Mouse (Mus musculus) midbrain, embryonic 11.5 days (tissue): ENCODE measurements around the gene Pdlim7. TPM values are rescaled to one million over a fixed set of nuclear protein-coding genes. Genes with fewer than 3 reads are reported as not detected.

Experiments used
- ATAC-seq: fragments of 200-750 bp; cut with Nextera tagmentation; 2 replicates; pipeline ENCODE4 v1.8.0; 2017; ENCODE audit warnings: moderate TSS enrichment, moderate library complexity; ENCODE audit not compliant: low FRiP score
- DNase-seq: peaks from one replicate; pipeline ENCODE4 v3.0.0; 2015; ENCODE audit warnings: low spot score; ENCODE audit errors: missing footprints
- H3K27ac ChIP-seq: fragments of 300-500 bp; sonication (generic); 2 replicates; pipeline ENCODE4 v1.5.1; 2014; ENCODE audit warnings: low read depth, low read length
- H3K27me3 ChIP-seq: fragments of 300-500 bp; sonication (generic); 2 replicates; pipeline ENCODE4 v1.6.1; 2014; ENCODE audit warnings: mild to moderate bottlenecking, low read length, moderate library complexity, mixed read lengths; ENCODE audit not compliant: control insufficient read depth, insufficient read depth
- H3K36me3 ChIP-seq: fragments of 300-500 bp; sonication (generic); 2 replicates; pipeline ENCODE4 v1.6.1; 2014; ENCODE audit warnings: mild to moderate bottlenecking, low read length, moderate library complexity, mixed read lengths; ENCODE audit not compliant: control insufficient read depth, insufficient read depth
- H3K4me1 ChIP-seq: fragments of 300-500 bp; sonication (generic); 2 replicates; pipeline ENCODE4 v1.6.1; 2014; ENCODE audit warnings: low read length; ENCODE audit not compliant: control insufficient read depth, insufficient read depth
- H3K4me2 ChIP-seq: fragments of 300-500 bp; sonication (generic); 2 replicates; pipeline ENCODE4 v1.6.1; 2014; ENCODE audit warnings: mild to moderate bottlenecking, moderate library complexity
- H3K4me3 ChIP-seq: fragments of 300-500 bp; sonication (generic); 2 replicates; pipeline ENCODE4 v1.5.1; 2014; ENCODE audit warnings: low read depth, low read length
- H3K9ac ChIP-seq: fragments of 300-500 bp; sonication (generic); 2 replicates; pipeline ENCODE4 v1.6.1; 2014; ENCODE audit warnings: low read length
- H3K9me3 ChIP-seq: fragments of 300-500 bp; sonication (generic); 2 replicates; pipeline ENCODE4 v1.6.1; 2016; ENCODE audit warnings: low read length; ENCODE audit not compliant: control insufficient read depth
- WGBS: fragments of 180-500 bp; shearing (Covaris S2); extraction: QIAGEN DNeasy Blood & Tissue Kit; methylation state at CpG from one replicate; pipeline ENCODE4 v1.1.7; 2014; 5-methylcytosine and 5-hydroxymethylcytosine counted together
- polyA plus RNA-seq: library from polyadenylated mRNA; unstranded; fragments of >200 nt; fragmentation: Nextera tagmentation; extraction: Ambion mirVana; gene quantifications from 2 replicates; pipeline ENCODE4 v1.2.1, GENCODE M21; 2014

Gene Pdlim7
- polyA plus RNA-seq, 1 experiment from 2014 or later: 140 TPM

DNA sequence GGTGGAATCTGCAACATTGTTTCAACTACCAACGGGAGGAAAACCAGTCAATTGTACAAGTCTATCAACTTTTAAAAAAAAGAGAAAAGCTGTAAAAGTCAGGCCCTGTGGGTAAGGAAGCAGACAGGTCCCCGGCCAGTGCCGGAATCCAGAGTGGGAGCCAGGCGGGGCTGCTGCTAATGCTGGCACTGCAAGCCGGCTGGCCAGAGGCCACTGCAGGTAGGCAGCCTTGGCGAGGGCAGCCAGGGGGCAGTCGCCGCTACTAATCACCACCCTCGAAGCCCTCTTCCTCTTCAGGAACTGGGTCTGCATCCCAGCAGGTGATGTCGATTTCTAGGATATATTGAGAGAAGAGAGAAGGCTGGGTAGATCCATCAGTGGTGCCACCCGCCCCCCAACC lies 39.5 kb downstream of the Pdlim7 start:
- Histone ChIP-seq H3K4me3 (no peak overlapping the region; the same call in 1 of the 2 replicates), H3K9me3 (no peaks in the 10 kb centered on the region), H3K36me3 (peaks cover 29% of the 10 kb centered on the region), H3K27ac (peak overlapping the region; percentile 25; the same call in 1 of the 2 replicates), H3K27me3 (no peaks in the 10 kb centered on the region), H3K4me1 (peaks cover 66% of the 10 kb centered on the region), H3K4me2 (no peak overlapping the region), H3K9ac (no peak overlapping the region)
- WGBS: 57% methylated on average over 11 of the region's 11 CpGs
- ATAC-seq (no peak), DNase-seq (no peak)

GRCm38 (mm10) chr13:55473076-55473831 lies 40.2 kb downstream of the Pdlim7 start:
- H3K36me3 ChIP-seq: peaks cover 29% of the 10 kb centered on the region
- DNase-seq (peak; percentile 93), ATAC-seq (no peak)
- H3K9me3 ChIP-seq: no peaks in the 10 kb centered on the region
- peak overlapping the region; percentile 82 for H3K27ac ChIP-seq
- H3K27me3 ChIP-seq: no peaks in the 10 kb centered on the region
- 17% methylated on average over 18 of the region's 18 CpGs for WGBS
- peak overlapping the region; percentile 52 for H3K4me3 ChIP-seq
- H3K4me2 ChIP-seq: peak overlapping the region; percentile 100
- H3K9ac ChIP-seq: peak overlapping the region; percentile 79
- peaks cover 68% of the 10 kb centered on the region for H3K4me1 ChIP-seq

DNA sequence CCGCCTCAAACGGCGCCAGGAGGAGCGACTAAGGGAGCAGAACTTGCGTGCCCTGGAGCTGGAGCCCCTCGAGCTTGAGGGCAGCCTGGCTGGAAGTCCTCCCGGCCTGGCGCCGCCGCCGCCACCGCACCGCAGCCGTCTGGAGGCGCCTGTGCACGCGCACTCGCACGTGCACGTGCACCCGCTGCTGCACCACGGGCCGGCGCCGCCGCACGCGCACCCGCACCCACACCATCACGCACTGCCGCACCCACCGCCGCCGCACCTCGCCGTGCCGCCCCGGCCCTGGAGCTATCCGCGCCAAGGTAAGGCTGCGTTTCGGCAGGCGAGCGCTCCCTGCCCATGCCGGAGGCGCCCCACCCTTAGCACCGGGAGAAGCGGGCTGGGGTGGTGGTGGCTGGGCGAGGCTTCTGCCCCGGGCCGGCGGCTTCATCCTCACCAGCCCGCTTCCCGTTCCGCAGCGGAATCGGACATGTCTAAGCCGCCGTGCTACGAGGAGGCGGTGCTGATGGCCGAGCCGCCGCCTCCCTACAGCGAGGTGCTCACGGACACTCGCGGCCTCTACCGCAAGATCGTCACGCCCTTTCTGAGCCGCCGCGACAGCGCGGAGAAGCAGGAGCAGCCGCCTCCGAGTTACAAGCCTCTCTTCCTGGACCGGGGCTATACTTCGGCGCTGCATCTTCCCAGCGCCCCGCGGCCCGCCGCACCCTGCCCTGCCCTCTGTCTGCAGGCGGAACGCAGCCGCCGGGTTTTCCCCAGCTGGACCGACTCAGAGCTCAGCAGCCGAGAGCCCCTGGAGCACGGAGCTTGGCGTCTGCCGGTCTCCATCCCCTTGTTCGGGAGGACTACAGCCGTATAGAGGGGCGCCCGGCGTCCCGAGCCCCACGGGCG lies 41.1 kb downstream of the Pdlim7 start:
- DNase-seq: peak; percentile 97

GRCm38 (mm10) chr13:55471819-55472131 lies 41.7 kb downstream of the Pdlim7 start:
- Histone ChIP-seq H3K9me3 (no peaks in the 10 kb centered on the region), H3K36me3 (peaks cover 20% of the 10 kb centered on the region), H3K4me1 (peaks cover 68% of the 10 kb centered on the region), H3K9ac (peak overlapping the region; percentile 79), H3K4me2 (peak overlapping the region; percentile 100), H3K4me3 (peak overlapping the region; percentile 52), H3K27ac (peak overlapping the region; percentile 82), H3K27me3 (no peaks in the 10 kb centered on the region)
- DNase-seq: no peak
- 1% methylated on average over 31 of the region's 31 CpGs for WGBS
- ATAC-seq: peak; percentile 47

More for the DNA sequence above, 41.1 kb downstream of the Pdlim7 start:
- no peaks in the 10 kb centered on the region for H3K9me3 ChIP-seq
- H3K4me2 ChIP-seq: peak overlapping the region; percentile 100
- peak overlapping the region; percentile 79 for H3K9ac ChIP-seq
- H3K4me1 ChIP-seq: peaks cover 68% of the 10 kb centered on the region
- WGBS: under 1% methylated on average over 79 of the region's 103 CpGs
- peak; percentile 33 for ATAC-seq
- peaks cover 24% of the 10 kb centered on the region for H3K36me3 ChIP-seq
- H3K4me3 ChIP-seq: peak overlapping the region; percentile 52
- no peaks in the 10 kb centered on the region for H3K27me3 ChIP-seq
- H3K27ac ChIP-seq: peak overlapping the region; percentile 82

DNA sequence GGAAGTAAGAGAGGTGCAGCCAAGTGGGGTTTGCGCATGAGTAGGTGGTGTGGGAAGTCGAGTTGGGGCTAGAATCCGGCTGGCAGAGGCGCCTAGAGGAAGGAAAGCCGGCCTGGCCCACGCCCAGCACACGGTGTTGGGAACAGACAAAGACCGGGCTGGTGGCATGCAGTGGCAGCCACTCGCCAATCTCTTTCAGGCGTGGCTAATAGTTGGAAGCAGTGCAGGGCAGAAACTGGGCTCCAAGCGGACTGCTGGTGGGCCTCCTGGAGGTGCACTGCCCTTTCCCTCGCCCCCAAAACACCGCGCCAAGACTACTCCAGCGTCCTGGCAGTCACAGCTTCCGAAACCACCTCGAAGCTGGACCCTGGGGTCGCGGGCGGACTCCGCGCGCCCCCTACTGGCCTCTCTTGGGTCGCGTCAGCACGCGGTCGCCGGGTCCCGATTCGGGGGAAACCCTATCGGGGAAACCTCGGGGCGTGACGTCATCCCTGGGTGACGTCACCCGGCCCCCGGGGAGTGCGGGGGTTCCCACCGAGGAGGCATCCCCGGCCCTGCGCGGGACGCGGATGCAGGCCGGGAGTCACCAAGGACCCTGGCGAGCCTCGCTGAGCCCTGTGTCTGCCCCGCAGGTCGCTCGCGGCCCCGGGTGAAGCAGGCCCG lies 42.2 kb downstream of the Pdlim7 start:
- H3K9ac ChIP-seq: peak overlapping the region; percentile 79
- WGBS: 2% methylated on average over 54 of the region's 54 CpGs
- H3K27me3 ChIP-seq: no peaks in the 10 kb centered on the region
- peaks cover 71% of the 10 kb centered on the region for H3K4me1 ChIP-seq
- H3K4me2 ChIP-seq: peak overlapping the region; percentile 100
- ATAC-seq (peak; percentile 76), DNase-seq (peak; percentile 100)
- no peaks in the 10 kb centered on the region for H3K9me3 ChIP-seq
- peak overlapping the region; percentile 82; the same call in 1 of the 2 replicates for H3K27ac ChIP-seq
- H3K36me3 ChIP-seq: peaks cover 18% of the 10 kb centered on the region
- H3K4me3 ChIP-seq: peak overlapping the region; percentile 52

GRCm38 (mm10) chr13:55470372-55470771 lies 43.1 kb downstream of the Pdlim7 start:
- no peak overlapping the region for H3K4me3 ChIP-seq
- peak overlapping the region; percentile 100; the same call in 1 of the 2 replicates for H3K4me2 ChIP-seq
- 40% methylated on average over 9 of the region's 9 CpGs for WGBS
- H3K27ac ChIP-seq: peak overlapping the region; percentile 20; the same call in 1 of the 2 replicates
- DNase-seq (peak; percentile 89), ATAC-seq (no peak)
- peaks cover 11% of the 10 kb centered on the region; the same call in 1 of the 2 replicates for H3K36me3 ChIP-seq
- H3K4me1 ChIP-seq: peaks cover 71% of the 10 kb centered on the region
- no peaks in the 10 kb centered on the region for H3K27me3 ChIP-seq
- no peaks in the 10 kb centered on the region for H3K9me3 ChIP-seq
- H3K9ac ChIP-seq: peak overlapping the region; percentile 71; the same call in 1 of the 2 replicates

DNA sequence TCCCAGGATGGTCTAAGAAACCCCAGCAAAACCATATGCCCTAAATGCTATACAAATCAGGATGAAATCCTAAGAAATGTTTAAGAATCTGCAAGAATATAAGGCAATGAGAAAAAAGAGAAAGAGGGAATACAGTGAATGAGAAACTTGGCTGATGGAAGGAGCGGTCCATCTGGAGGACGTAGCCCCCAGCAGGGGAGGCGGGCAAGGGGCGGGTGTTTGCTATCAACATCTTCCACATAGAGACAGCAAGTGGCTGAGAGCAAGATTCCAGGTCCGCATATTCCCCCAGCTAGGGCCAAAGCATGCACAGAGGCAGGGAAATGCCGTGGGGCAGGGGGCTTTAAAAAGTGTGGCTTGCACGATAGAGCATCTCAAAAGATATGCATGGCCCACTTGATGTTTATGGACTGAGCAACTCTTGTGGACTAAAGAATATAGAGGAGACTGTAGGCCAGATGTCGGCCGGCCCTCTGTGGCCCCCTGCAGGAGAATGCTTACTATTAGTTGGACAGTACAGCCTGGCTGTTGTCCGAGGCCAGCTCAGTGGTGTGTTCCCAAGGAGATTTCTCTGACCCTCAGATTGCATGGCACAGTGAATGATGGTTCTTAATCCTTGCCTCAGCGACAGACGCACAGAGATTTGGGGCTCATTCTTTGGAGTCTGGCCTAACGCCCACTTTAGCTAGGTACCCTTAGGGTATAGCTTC lies 44.5 kb downstream of the Pdlim7 start:
- Histone ChIP-seq H3K4me1 (peaks cover 65% of the 10 kb centered on the region), H3K9me3 (no peaks in the 10 kb centered on the region), H3K27me3 (no peaks in the 10 kb centered on the region), H3K4me2 (no peak overlapping the region), H3K9ac (no peak overlapping the region), H3K4me3 (no peak overlapping the region), H3K36me3 (peaks cover 1% of the 10 kb centered on the region; the same call in 1 of the 2 replicates), H3K27ac (peak overlapping the region; percentile 4; the same call in 1 of the 2 replicates)
- peak; percentile 91 for DNase-seq
- no peak for ATAC-seq
- 36% methylated on average over 13 of the region's 13 CpGs for WGBS

GRCm38 (mm10) chr13:55465830-55466440 lies 47.5 kb downstream of the Pdlim7 start:
- Histone ChIP-seq H3K27ac (peak overlapping the region; percentile 97), H3K9me3 (no peaks in the 10 kb centered on the region), H3K36me3 (peaks cover 2% of the 10 kb centered on the region; the same call in 1 of the 2 replicates), H3K4me1 (peaks cover 43% of the 10 kb centered on the region), H3K4me2 (peak overlapping the region; percentile 54), H3K9ac (peak overlapping the region; percentile 87), H3K27me3 (no peaks in the 10 kb centered on the region), H3K4me3 (no peak overlapping the region)
- WGBS: 66% methylated on average over 5 of the region's 5 CpGs
- ATAC-seq (no peak), DNase-seq (peak; percentile 87)
